Mouse (Mus musculus) retina, postnatal 7 days (tissue): ENCODE measurements at regions not wholly inside any gene's neighbourhood (a gene's known extent, or its start where the extent isn't known, plus 50 kb on each side); places are given as distances from the start of the nearest gene placed in this dataset.
A peak's percentile ranks its signal among the peaks of the same experiment; 100 is the strongest.

ENCODE experiments used
- DNase-seq: peaks from one replicate; pipeline ENCODE4 v3.0.0-alpha.2; 2012; ENCODE audit warnings: low read depth, low spot score

- no peak for DNase-seq
Observed at GRCm38 (mm10) chr11:45533402-45534056, 318.3 kb upstream of the Clint1 start.

DNA sequence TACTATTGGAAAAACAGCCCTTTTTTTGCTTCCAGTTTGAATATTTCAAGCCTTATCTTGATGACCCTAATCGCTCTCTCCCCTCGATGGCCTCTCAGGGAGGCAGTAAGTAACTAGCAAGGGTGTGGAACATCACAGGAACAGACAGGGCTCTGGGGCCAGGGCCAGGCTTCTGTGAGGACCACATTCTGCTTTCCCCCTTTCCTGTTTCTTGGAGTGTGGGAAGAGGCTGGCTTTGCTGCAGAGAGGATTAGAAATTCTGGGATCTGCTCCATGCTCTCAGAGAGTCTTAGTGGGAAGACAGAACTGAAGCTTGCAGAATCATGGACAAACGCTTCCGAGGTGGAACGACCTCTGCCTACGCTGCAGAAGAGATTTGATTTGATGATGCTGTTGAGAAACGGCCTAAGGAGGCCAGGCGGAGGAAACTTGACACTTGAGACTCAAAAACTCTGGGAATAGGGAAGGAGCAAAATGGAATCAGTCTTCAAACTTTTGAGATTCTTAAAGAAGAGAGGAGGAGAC is 316.3 kb upstream of the Clint1 start:
- no peak for DNase-seq

- DNase-seq, result no peak
Observed at GRCm38 (mm10) chr11:45538011-45538410, 313.8 kb upstream of the Clint1 start.

DNA sequence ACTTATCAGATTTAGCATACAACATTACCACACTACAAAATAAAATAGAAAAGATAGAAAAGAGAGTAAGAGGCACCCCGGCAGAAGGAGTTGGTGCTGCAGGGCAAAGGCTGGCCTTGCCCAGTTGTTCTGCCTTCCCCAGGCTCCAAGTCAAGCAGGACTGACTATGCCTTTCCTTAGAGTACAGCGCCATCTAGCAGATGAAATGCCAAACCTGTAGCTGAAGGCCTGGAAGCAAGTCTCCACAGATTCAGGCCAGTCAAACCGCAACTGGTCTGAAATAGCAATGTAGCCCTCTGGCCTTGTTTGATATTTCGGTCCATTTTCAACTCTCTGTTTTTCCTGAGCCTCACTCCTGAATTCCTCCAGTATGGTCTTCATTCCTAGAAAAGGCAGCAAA is 312.4 kb upstream of the Clint1 start:
- DNase-seq, result peak; percentile 63

DNA sequence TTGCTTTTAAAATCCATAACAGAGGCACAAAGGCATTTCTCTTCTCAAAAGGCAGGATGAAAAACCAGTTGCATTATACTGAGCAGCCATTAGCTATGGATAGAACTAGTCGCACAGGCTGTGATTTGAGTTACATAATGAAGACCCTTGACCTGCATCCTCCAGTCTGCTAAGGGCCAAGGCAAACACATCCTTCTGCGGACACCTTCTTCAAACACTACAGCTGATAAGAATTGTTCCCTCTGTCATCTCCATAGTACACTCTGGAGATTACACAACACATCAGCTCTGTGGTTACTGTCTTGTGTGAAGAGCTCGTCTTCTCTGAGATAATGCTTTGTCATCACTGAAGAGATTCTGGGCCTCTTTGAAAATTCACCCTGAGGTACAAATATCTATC is 307.3 kb upstream of the Clint1 start:
- DNase-seq, result no peak

- DNase-seq, result no peak
Observed at GRCm38 (mm10) chr11:45545896-45546626, 305.8 kb upstream of the Clint1 start.

- DNase-seq, result no peak
Observed at GRCm38 (mm10) chr11:45546861-45547260, 305.0 kb upstream of the Clint1 start.

DNA sequence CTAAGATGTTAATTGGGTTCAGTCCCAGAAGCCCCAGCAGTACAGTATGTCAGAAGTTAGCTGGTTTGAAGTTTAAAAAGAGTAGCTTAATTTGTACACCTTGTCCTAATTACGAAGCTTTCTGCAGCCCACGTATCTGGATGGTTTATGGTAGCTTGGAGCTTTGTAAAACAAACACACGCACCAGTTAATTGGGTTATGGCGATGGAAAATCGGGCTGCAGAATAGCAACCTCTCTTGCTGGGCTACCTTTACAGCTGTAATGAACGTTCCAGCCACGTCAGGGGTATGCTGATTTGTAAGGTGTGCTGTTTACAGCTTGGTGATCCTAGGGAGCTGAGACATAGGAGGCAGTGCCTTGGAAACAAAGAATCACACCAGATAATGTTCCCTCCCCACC is 301.5 kb upstream of the Clint1 start:
- no peak for DNase-seq

GRCm38 (mm10) chr11:45577469-45578154 is 274.2 kb upstream of the Clint1 start:
- peak; percentile 14 for DNase-seq

DNA sequence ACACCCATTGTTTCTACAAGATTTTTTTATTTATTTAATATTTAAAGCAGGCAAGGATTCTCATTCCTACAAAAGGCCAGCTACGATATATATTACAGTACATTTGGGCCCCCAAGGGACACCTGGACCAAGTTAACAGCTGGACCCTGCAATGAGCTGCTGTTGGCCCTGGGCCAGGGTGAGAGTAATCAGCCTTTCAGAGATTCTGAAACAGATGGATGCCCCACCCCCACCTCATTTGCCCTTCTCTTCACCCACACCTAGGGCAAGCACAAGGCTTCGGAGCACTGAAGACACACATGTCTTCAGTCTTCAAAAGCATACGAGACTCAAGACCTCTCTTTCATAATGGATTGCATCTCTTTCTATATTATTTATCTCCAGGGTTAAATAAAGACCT is 259.5 kb upstream of the Clint1 start:
- peak; percentile 39 for DNase-seq

DNA sequence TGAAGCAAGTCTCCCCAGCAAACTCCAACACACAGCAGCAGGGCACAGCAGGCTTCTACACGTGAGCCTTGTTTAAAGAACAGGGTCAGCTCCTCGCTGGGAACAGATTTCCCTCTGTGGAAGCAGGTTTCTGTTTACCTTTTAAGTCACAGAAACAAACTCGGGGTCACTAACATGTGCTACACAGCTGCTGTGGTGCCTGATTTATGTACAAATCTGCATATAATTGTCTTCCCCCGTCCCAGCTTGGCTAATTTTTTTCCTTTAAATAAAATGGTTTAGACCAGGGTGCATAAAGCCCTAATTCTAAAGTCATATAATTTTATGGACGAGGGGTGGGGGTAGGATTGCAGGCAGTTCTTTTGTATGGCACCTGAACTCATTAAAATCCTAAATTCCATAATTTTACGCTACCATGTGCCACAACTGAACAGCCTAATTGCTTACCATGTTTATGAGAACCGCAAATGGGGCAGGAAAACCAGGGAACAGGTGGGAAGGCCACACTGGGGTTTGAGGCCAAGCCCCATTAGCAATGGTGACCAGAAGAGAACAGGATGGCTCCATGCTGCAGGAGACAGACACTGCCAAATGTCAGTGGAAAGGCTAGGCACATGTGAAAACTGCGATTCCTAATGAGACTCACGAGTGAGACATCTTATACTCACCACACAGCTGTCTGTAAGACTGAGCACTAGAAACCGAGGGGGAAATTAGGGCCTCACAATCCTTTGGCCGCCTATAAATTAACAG is 258.8 kb upstream of the Clint1 start:
- DNase-seq, result no peak

GRCm38 (mm10) chr11:45595372-45595771 is 256.5 kb upstream of the Clint1 start:
- no peak for DNase-seq

- no peak for DNase-seq
Observed at GRCm38 (mm10) chr11:45621824-45622223, 230.0 kb upstream of the Clint1 start.

DNA sequence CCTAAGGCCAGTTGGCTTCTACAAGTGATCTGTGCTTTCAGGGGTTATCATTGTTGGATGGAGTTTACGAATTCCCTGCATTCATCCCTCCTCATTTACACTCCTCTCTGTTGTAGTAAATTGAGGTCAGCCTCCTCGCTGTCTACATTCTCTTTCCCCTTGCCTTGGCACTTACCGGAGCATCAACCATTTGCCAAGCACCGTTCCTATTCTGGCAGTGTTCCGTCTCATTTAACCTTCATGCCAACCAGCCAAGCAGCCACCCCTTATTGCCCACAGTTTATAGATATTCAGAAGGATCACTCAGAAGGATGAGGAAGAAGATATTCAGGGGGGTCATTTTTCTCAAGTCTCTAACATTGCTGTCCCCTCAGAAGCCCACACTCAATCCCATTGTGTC is 229.2 kb upstream of the Clint1 start:
- no peak for DNase-seq

- no peak for DNase-seq
Observed at GRCm38 (mm10) chr11:45624233-45624632, 227.6 kb upstream of the Clint1 start.

GRCm38 (mm10) chr11:45629250-45629649 is 222.6 kb upstream of the Clint1 start:
- DNase-seq, result no peak

DNA sequence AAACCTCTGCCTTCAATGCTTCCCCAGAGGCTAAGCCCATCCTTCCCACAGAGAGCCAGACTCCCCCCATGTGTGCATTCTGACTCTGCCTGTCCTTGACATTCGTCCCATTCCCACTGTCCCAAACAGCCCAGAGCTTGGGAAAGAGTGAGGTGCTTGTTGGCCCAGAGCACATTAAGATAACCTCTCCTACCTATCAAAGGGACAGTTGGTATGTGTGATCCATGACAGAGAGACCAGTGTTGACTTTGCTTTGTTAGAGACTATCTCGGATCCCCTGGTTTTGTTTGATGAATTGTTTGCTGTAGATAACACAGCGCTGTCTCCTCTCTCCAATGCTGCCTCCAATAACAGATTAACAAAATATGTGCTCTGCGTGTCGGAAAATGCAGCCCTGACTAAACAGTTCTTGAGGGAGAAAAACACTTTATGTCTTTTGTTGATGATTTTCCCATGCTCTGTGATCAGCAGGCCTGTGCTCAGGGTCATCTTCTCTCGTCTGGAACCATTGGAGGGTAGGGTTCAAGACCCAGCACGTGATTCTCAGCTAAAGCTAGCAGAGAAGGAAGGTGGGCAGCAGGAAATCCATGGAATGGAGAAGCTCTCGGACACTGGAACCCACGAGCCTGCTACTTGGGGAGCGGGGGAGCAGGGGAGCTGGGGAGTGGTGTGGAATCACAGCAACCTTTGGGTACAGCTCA is 217.2 kb upstream of the Clint1 start:
- no peak for DNase-seq

- DNase-seq, result no peak
Observed at GRCm38 (mm10) chr11:45635896-45636295, 216.0 kb upstream of the Clint1 start.

- no peak for DNase-seq
Observed at GRCm38 (mm10) chr11:45639236-45639635, 212.6 kb upstream of the Clint1 start.

DNA sequence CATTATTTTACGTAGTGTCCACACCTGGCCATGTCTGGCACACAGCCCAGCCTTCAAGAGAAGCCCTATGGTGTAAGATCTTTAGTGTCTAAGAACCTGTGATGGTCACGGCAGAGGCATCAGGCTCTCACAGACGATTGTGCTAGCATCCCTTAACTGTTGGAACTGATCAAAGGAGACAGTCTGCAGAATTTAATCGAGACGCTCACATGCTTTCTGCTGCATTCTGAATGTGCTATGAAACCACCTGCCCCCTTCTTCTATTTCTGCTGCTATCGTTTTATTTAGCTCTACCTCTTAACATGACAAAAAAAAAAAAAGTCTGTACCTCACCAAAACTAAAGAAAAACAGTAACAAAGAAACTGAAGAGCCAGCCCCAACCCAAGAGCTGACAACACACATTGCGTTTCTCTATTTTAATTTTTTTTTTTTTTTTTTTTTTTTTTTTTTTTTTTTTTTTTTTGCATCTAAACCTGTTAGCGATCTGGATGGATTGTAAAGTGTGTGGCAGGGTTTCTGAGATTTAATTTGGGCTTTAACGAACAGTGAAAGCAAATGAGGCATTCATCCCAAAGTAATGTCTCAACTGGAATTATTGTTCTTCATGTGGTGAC is 209.6 kb upstream of the Clint1 start:
- no peak for DNase-seq
